Mouse (Mus musculus) cerebellum, adult 8-10 months (tissue): ENCODE measurements around the gene Plcb1.

Experiments used
- DNase-seq: peaks from one replicate; pipeline ENCODE4 v3.0.0; 2022

The Plcb1 gene

DNA sequence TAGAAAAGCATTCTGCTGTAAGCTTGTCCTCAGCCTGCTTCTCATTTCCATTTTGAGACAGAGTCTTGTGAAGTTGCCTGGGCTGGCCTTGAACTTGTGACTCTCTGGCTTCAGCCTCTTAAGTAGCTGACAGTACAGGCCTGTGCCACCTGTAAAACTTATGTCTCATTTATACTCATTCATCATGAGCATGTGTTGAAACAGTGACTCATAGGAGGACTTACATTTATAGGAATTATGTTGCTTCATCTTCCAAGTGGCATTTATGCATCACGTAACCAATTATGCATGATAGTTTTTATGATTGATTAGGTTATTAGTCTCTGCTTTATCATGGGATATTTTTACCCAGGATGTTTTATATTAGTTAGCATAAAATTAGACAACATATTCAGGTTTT, 667.7 kb downstream of the Plcb1 start:
- DNase-seq, result no peak

DNA sequence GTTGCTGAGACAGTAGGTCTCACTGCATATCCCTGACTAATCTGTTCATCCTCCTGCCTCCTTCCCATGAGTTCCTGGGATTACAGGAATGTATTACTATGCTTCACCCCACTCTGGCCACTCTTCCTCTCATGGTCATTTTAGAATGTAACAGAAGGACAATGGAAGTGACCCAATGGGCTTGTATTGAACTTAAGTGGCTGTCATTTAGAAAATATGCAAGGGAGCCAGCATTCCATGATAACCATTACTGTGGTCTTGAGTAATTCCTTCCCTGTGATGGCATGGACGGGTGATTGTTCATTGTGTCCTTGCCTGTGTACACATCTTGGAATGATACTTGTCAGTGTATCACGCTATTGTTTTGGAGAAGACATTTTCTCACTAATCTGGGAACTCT, 668.1 kb downstream of the Plcb1 start:
- DNase-seq, result no peak

DNA sequence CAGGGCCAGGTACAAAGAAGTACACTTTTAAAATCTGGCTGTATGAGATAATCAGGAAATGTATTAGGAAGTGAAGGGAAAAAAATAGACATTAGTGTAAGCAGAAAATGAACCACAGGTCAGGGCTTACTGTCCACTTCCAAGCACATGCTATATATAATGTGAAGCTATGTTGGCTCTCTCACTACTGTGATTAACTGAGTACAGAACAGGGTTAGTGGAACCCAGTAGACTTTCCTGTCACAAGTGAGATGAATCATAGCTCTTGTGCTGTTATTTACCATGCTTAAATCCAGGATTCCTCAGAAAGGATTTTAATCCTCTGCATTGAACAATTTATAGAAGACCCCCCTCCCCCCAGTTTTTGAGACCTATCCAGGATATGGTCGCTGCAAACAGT, 668.6 kb downstream of the Plcb1 start:
- DNase-seq, result no peak

DNA sequence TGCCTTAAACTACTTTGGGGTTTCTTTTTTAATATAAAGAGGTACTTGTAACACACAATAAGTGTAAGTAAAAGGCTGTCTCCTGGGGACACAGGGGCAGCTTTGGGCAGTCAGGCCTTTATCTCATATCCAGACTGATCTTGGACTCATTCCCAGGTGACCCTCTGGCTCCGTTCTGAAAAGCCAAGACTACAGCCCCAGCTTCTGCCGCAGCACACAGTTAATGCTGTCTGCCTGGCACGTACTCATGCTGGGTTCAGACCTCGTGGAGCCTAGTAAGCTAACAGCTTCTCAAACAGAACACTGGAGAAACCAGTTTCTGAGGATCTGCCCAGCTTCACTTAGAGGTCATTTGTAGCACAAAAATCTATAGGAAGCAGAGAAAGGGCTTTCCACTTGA, 682.0 kb downstream of the Plcb1 start:
- DNase-seq, result no peak

DNA sequence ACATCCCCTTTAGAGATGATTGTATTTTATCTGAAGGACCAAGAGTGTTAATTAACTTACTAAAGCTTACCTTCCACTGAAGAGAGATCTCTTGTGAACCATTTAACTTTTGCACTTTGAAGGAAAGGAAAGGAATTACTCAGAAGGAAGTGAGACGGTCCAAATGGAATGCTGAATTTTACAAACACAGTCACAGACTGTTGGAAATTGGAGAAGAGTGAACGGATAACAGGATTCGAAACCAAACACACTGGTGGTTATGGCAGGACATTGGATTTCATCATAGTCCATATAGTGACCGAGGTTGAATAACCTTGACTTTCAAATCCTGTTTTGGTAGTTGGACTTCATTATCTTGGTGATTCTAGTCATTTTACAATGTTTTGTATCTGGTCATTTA, 688.2 kb downstream of the Plcb1 start:
- no peak for DNase-seq

DNA sequence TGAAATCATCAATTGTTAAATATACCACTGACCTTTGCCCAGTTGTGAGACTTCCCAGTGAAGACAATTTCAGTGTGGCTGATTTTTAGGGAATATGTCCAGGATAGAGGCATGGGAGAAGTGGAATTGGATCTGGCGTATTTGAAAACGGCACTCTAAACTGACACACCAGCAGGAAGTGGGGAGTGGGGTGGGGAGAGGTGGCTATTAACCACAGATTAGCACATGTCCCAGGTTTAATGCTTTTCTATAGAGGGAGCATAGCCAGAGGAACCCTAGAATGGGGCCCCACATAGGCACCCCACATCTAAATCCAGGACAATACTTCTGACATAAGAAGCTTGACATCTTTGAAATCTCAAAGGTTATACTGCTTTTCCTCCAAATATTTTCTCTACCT, 699.4 kb downstream of the Plcb1 start:
- no peak for DNase-seq

DNA sequence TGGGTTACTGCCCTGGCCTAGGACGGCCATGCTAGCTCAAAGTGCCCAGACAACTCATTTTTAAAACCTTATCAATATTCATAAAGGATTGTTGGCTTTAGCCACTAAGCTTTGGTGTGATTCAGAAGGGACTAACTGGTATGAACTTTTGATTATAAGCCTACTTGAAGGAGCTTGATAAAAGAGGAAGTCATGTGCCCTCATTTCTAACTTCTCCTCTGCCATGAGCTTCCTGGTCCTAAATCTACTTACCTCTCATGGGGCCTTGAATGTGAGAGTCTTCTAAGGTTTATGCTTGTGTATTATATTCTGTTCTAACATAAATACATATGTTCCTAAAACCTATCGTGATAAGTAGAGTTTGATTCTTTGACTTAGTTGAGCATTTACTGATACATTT, 702.4 kb downstream of the Plcb1 start:
- DNase-seq, result no peak

DNA sequence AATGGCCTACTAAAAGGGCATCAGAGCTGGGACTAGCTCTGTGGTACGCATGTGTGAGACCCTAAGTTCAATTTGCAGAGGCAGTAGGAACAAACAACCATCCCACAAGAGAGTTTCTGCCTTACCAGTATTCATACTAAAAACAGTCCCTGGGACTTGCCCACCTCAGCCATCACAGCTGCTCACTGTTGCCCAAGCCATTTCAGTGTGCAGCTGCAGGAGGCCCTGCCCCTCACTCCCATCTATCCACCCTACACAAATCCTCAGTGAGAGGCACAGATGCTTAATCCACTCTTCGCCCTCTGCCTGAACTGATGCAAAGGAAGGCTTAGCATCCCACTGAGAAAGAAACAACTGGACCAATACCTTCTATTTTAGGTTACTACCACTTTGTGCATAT, 703.3 kb downstream of the Plcb1 start:
- DNase-seq, result no peak

DNA sequence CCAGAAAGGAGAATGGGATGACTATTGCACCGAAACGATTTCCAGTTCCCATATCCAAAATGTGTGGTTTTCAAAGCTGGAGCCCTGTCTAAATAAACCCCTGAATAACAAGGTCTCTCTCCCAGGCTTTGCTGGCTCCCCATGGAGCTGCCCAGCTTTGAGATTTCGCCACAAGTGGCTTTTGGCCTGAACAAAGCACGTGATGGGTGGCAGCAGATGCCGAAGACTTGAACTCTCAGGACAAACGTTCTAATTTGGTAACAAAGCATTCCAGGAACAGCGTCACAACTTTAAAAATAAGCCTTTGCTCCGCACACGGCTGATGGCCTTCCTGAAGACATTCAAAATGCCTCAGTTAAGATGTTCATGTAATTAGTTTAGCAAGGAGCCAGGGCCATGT, 706.9 kb downstream of the Plcb1 start:
- no peak for DNase-seq

DNA sequence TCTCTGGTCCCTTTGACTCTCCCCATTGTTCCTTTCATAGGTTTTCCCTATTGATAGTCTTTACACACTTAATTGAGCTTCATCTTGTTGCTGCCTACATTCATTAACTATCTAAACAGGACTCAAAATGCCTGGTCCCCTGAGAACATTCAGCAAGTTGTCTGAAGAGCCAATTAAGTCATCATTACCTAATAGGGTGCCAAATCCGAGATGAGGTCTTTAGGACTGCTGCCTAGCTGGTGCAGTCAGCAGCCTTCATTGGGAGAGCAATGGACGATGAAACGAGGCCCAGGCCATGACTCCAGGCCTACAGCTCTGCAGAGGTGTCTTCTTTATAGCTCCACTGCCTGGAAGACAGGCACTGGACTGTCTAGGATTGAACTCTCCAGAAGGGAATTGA, 710.7 kb downstream of the Plcb1 start:
- no peak for DNase-seq

DNA sequence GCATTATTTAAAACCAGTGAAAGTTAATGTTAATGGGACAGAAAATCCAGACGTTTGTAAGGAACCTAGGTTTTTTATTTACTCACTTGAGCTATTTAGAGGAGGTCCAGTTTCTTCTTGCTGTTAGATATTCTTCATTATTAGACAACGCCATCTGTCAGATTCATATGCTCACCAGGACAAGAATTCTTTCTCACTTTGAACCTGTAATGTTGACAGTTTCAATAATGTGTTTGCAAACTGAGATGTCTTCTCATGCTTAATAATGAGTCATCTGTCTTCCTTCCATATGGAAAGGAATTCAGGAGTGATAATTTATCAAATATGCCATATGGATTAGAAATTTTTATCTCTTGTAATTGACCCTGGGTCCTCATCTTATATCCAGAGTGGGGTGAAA, 711.4 kb downstream of the Plcb1 start:
- DNase-seq, result no peak

DNA sequence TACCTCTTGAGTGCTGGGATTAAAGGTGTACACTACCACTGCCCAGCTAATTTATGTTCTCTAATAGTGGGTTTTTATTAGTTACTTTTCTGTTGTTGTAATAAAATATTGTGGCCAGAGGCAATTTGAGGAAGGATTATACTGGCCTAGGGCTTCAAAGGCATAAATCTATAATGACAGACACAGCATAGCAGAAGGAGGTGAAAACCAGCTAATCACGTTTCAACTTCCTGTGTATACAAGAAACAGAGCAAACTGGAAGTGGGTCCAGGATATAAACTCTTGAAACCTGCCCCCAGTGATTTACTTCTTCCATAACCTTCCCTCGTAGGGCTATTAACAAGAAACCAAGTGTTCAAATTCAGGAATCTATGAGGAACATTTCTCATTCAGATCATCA, 715.0 kb downstream of the Plcb1 start:
- no peak for DNase-seq

DNA sequence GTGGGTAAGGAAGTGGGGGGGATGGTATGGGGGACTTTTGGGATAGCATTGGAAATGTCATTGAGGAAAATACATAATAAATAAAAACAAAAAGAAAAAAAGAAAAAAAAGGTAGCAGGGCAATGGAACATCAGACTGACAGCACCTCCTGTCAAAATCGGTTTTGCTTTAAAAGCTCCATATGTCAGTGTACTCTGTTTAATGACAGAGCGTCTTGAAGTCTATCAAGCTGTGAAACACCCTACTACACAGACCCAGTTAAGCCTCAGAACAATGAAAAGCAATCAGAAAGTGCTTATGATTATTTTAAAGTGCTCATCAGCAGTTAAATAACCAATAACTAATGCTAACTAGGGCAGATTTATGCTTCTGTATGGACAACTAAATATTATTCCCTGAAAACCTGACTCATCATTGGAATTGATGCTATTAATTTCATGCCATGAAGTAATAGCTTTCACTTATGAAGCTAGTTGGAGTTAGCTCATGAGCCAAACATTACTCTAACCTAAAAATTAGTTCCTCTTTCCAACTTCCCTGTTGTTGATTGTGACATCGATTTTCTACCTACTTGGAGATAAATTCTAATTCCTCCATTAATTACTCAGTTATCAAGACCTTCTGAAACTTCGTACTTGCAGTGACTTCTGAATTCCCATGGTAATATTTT, 717.6 kb downstream of the Plcb1 start:
- DNase-seq, result no peak

DNA sequence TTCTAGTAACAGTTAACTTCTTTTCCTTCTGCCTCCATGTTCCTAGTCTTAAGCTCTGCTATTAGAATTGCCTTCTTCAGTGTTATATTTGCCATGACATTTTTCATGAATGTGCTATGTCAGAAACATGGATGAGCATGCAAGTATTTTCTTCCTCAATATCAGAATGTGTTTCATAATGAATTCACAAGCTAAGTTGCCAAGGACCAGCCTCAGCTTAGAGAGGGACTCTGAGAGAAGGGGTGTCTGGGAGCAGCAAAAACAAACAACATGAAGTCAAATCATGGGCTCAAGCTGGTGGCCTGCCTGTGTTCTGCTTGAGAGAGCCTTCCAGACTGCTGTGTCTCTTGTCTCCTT, 718.1 kb downstream of the Plcb1 start:
- DNase-seq, result no peak

DNA sequence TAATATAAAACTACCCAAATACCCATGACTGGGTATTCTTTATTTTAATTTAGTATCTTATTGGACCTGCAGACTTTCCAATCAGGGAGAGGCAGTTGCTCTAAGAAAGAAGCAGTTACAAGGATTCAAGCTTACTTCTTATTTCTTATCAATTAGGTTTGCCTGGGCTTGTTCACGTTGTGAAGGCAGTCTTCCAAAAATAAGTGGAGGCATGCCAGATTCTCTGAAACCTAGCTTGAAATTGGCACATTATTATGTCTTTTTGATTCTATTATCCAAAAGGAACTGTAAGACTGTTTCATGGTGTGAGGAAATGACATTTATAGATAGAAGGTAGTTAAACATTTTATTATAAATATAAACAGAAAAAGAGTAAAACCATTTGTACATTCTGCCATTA, 721.2 kb downstream of the Plcb1 start:
- DNase-seq, result no peak

DNA sequence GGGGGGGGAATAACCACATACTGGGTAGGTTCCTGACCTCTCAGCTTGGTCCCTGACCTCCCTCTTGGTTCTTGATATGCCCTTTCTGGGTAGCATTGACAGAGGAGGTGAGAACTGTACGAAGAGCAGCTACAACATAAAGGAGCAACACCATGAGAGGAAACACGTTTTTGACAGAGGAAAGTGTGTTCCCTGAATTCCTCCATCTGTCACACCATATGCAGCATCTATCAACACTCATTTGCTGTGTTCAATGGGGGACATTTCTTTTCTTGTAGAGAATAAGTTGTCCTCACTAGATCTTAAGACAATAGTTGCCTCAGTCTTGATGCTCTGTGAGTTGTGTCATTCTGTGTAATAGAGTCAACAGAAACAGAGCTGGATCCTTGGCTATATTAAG, 733.1 kb downstream of the Plcb1 start:
- DNase-seq, result no peak
